Comparison of ENCODE assay signal across 10 mouse cellular contexts in genomic region chr11:109445438-109446035, GRCm38 (mm10). TPM values are rescaled to one million over a fixed set of nuclear protein-coding genes. Genes with fewer than 3 reads are reported as not detected.
DNase-seq lines count a peak whose midpoint lies in the region; TF ChIP-seq lines count a peak whose summit lies in the region.
"Had no signal": no experiment of that assay in that cellular context is flagged by ENCODE, and none has a peak within 500 bp of the region (broad histone marks: within the 10 kb centered on the region; RNA-seq: fewer than 3 reads in every experiment).

No protein-coding gene starts in this region.

- TF ChIP-seq CTCF in bone marrow macrophage, adult 2 months (IDR thresholded peaks at IDR 0.05; ENCODE audit: low read depth, low read length) = peak; percentile 50

- no peak for TF ChIP-seq POLR2A in bone marrow macrophage, adult 2 months (IDR thresholded peaks at IDR 0.05; ENCODE audit: borderline replicate concordance, low read depth, low read length)

- DNase-seq in heart, adult 18-20 months = peak; percentile 23 to 78
- no peak for DNase-seq in heart, postnatal 36 days
- peak; percentile 52 to 58 for DNase-seq in B cell, adult 2 months
- peak; percentile 53 for DNase-seq in forelimb bud, embryonic 11.5 days (ENCODE audit: low read depth, low spot score)
- DNase-seq in kidney, postnatal 14 days = peak; percentile 45
- peak; percentile 37 to 44 for DNase-seq in natural killer cell, adult 2 months (ENCODE audit: low spot score in 2 of 2)
- no peak for DNase-seq in spleen, postnatal 14 days (ENCODE audit: low spot score in 2 of 2)

- peaks cover 3% of the 10 kb centered on the region; the same call in 1 of the 2 replicates for H3K4me1 ChIP-seq in bone marrow macrophage, adult 2 months (ENCODE audit: control insufficient read depth, insufficient read depth, low read length)

- no peak overlapping the region for H3K27ac ChIP-seq in bone marrow macrophage, adult 2 months (ENCODE audit: insufficient read depth, low read depth, low read length)
- H3K27ac ChIP-seq: limb, embryonic 15.5 days had no signal

- H3K4me3 ChIP-seq in bone marrow macrophage, adult 2 months (ENCODE audit: insufficient read depth, low read length) = no peak overlapping the region
- H3K4me3 ChIP-seq: limb, embryonic 15.5 days had no signal

- intact Hi-C loops in heart, postnatal 36 days (cut with DNase I) = loop anchor here (1.0 to 2.0 kb wide), 2 partner anchors 140 to 201 kb away; no protein-coding TSS in a partner anchor

RNA-seq across cellular contexts. Expression of gene Amz2, which starts 19.8 kb away (rescaled TPM):
- total RNA-seq in heart, adult 18-20 months (2021) = 10 to 100 TPM; 51.9 to 53.8 TPM
- total RNA-seq in heart, postnatal 36 days (2021) = 10 to 100 TPM; 51.9 to 56.7 TPM
- 32.5 and 35.5 TPM in 2 replicates for polyA plus RNA-seq in bone marrow macrophage, adult 2 months (2012; ENCODE audit: insufficient read depth, insufficient read length, missing spikeins)

RNA-seq across cellular contexts. Expression of gene Arsg, which starts 27.6 kb away (rescaled TPM):
- total RNA-seq in heart, adult 18-20 months (2021) = 1 to 10 TPM; 1.4 to 2.1 TPM
- 1 to 10 TPM; 1.4 to 1.9 TPM for total RNA-seq in heart, postnatal 36 days (2021)
- 3.7 and 4.4 TPM in 2 replicates for polyA plus RNA-seq in bone marrow macrophage, adult 2 months (2012; ENCODE audit: insufficient read depth, insufficient read length, missing spikeins)

RNA-seq across cellular contexts. Expression of gene Slc16a6, which starts 27.9 kb away (rescaled TPM):
- 1 to 10 TPM; 7.3 to 9.2 TPM for total RNA-seq in heart, adult 18-20 months (2021)
- 1 to 10 TPM; 5.5 to 7.4 TPM for total RNA-seq in heart, postnatal 36 days (2021)
- 32.6 and 38.7 TPM in 2 replicates for polyA plus RNA-seq in bone marrow macrophage, adult 2 months (2012; ENCODE audit: insufficient read depth, insufficient read length, missing spikeins)

RNA-seq across cellular contexts. Expression of gene 9930022D16Rik, which starts 31.8 kb away (rescaled TPM):
- not detected for total RNA-seq in heart, adult 18-20 months (2021)
- total RNA-seq in heart, postnatal 36 days (2021) = not detected
- 0.40 and 0.49 TPM in 2 replicates for polyA plus RNA-seq in bone marrow macrophage, adult 2 months (2012; ENCODE audit: insufficient read depth, insufficient read length, missing spikeins)
- total RNA-seq: adrenal gland, postnatal 36 days had no signal
- polyA plus RNA-seq: limb, embryonic 15.5 days had no signal

Comparison
In these comparisons a context has a peak if more than half of its experiments do, and no peak if none do; other contexts are left out.
1. DNase-seq: peak in heart, adult 18-20 months (2 of 2), B cell, adult 2 months (2 of 2), forelimb bud, embryonic 11.5 days (single experiment), kidney, postnatal 14 days (single experiment) and natural killer cell, adult 2 months (2 of 2); none in heart, postnatal 36 days (0 of 2) and spleen, postnatal 14 days (0 of 2).